Mouse (Mus musculus) C2C12 (cell line): ENCODE measurements around the gene Olfr1009.

ENCODE experiments used
- CEBPB ChIP-seq: IDR thresholded peaks from one replicate; pipeline ENCODE4 v1.6.1; 2011; ENCODE audit warnings: low read depth, mild to moderate bottlenecking, control low read depth, moderate library complexity
- CTCF ChIP-seq: IDR thresholded peaks from one replicate; pipeline ENCODE4 v1.5.1; 2011; ENCODE audit not compliant: control insufficient read depth, insufficient read depth, insufficient read length
- MYOD1 ChIP-seq: IDR thresholded peaks from one replicate; pipeline ENCODE4 v1.6.1; 2011; ENCODE audit warnings: low read depth; ENCODE audit not compliant: control insufficient read depth, insufficient read length

DNA sequence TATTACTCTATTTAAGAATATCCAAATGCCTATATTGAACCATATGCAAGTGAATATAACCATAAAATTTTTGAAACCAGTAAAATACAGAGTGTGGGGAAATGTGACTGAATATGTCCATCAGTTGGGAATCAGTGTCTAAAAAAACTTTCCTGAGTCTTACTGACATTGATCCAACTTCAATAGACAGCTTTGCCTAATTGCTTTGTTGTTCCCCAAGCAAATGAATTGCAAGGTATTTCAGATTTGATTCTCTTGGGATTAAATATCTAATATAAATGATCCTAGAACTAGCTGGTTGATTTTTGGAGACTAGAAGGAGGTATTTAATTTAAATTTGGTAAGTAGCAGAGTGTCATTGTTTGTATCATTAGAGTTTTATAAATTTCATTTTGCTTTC, 57.2 kb downstream of the Olfr1009 start, which contains the start of gene Olfr1014:
- TF ChIP-seq CTCF (no peak), CEBPB (no peak), MYOD1 (no peak)
